In genomic region chr5:146815394-146815793, GRCm38 (mm10) we compare ENCODE assay signal across 23 mouse cellular contexts. TPM values are rescaled to one million over a fixed set of nuclear protein-coding genes. Genes with fewer than 3 reads are reported as not detected.
DNase-seq lines count a peak whose midpoint lies in the region; ATAC-seq and TF ChIP-seq lines count a peak whose summit lies in the region.
"Had no signal": no experiment of that assay in that cellular context is flagged by ENCODE, and none has a peak within 500 bp of the region (broad histone marks: within the 10 kb centered on the region; RNA-seq: fewer than 3 reads in every experiment).

No protein-coding gene starts in this region.

- H3K4me3 ChIP-seq in liver, embryonic 11.5 days (ENCODE audit: low read depth, low read length) = no peak overlapping the region
- no peak overlapping the region for H3K4me3 ChIP-seq in liver, postnatal 0 days (ENCODE audit: low read depth, low read length)
- H3K4me3 ChIP-seq in MEL (ENCODE audit: control insufficient read depth in 1 of 2, insufficient read depth in 1 of 2, low read depth in 2 of 2, low read length in 2 of 2) = no peak overlapping the region

- 60% methylated on average over 4 of the region's 4 CpGs for WGBS in liver, embryonic 11.5 days
- WGBS in liver, postnatal 0 days (ENCODE audit: insufficient replicate concordance) = 69% methylated on average over 4 of the region's 4 CpGs

- no peaks in the 10 kb centered on the region for H3K27me3 ChIP-seq in liver, embryonic 11.5 days (replicated peaks; ENCODE audit: control insufficient read depth, insufficient read depth, low read length)
- no peaks in the 10 kb centered on the region for H3K27me3 ChIP-seq in liver, postnatal 0 days (ENCODE audit: insufficient read depth, low read length)
- H3K27me3 ChIP-seq in MEL (ENCODE audit: control insufficient read depth in 1 of 2, insufficient read depth in 2 of 2, low read length in 2 of 2) = no peaks in the 10 kb centered on the region
- H3K27me3 ChIP-seq: CH12.LX, Patski had no signal

- no peaks in the 10 kb centered on the region for H3K79me2 ChIP-seq in MEL (ENCODE audit: control insufficient read depth, insufficient read depth, low read length, poor library complexity)

- no peak overlapping the region for H3K4me2 ChIP-seq in liver, embryonic 11.5 days
- H3K4me2 ChIP-seq in liver, postnatal 0 days (ENCODE audit: low read depth, low read length) = no peak overlapping the region

- H3K9ac ChIP-seq in liver, embryonic 11.5 days (ENCODE audit: low read depth, low read length) = no peak overlapping the region
- H3K9ac ChIP-seq in liver, postnatal 0 days (replicated peaks) = no peak overlapping the region
- H3K9ac ChIP-seq in MEL (ENCODE audit: control insufficient read depth, low read depth, low read length, poor library complexity, severe bottlenecking) = no peak overlapping the region

- ATAC-seq in liver, embryonic 11.5 days (replicated peaks; ENCODE audit: low FRiP score) = peak; percentile 54; the same call in 1 of the 2 replicates
- ATAC-seq in liver, postnatal 0 days = no peak
- ATAC-seq: activated CD4-positive, CD25-positive, alpha-beta regulatory T cell, adult 4 months; CD4-positive, CD25-positive, alpha-beta regulatory T cell, adult 4 months; Patski had no signal

- no peak overlapping the region for H3K27ac ChIP-seq in liver, embryonic 11.5 days (ENCODE audit: low read depth, low read length)
- H3K27ac ChIP-seq in liver, postnatal 0 days (ENCODE audit: low read depth) = no peak overlapping the region
- H3K27ac ChIP-seq in MEL (ENCODE audit: control insufficient read depth, low read depth, low read length) = no peak overlapping the region

- no peak for DNase-seq in liver, embryonic 11.5 days (ENCODE audit: low spot score)
- DNase-seq in liver, postnatal 0 days = no peak
- DNase-seq in 416B (ENCODE audit: low read depth) (peak; percentile 87), MEL (ENCODE audit: low read depth, low spot score) (no peak)
- DNase-seq in kidney, adult 18-20 months = no peak
- DNase-seq in thymus, postnatal 25 days = no peak
- DNase-seq: adrenal gland, adult 2 months; adrenal gland, adult 8-10 months; adrenal gland, postnatal 10 days; adrenal gland, postnatal 14 days; adrenal gland, postnatal 25 days; adrenal gland, postnatal 36 days; B cell, adult 2 months; cerebellum, adult 11 months; cerebellum, adult 11-12 months; cerebellum, adult 18-20 months; cerebellum, adult 2 months; cerebellum, adult 8-10 months had no signal

- no peak for TF ChIP-seq CTCF in liver, postnatal 0 days (IDR thresholded peaks at IDR 0.05; ENCODE audit: low read depth)
- TF ChIP-seq CTCF in MEL (IDR thresholded peaks at IDR 0.05 in 2 of 3, conservative IDR thresholded peaks at IDR 0.05 in 1 of 3; ENCODE audit: control insufficient read depth in 1 of 3, insufficient read depth in 1 of 3, low read depth in 2 of 3, low read length in 3 of 3, poor library complexity in 1 of 3, severe bottlenecking in 1 of 3) = no peak

- TF ChIP-seq POLR2A in MEL (IDR thresholded peaks at IDR 0.05; ENCODE audit: control insufficient read depth in 1 of 2, insufficient read depth in 1 of 2, low read depth in 1 of 2, low read length in 2 of 2, poor library complexity in 1 of 2) = no peak

- H3K36me3 ChIP-seq in liver, embryonic 11.5 days (ENCODE audit: control insufficient read depth, insufficient read depth, low read length) = no peaks in the 10 kb centered on the region
- H3K36me3 ChIP-seq in liver, postnatal 0 days (replicated peaks; ENCODE audit: insufficient read depth, low read length) = no peaks in the 10 kb centered on the region
- peaks cover 0 to 13% of the 10 kb centered on the region in 2 experiments; a peak in 2 of 4 replicates for H3K36me3 ChIP-seq in MEL (ENCODE audit: control insufficient read depth in 1 of 2, insufficient read depth in 2 of 2, low read length in 2 of 2)
- H3K36me3 ChIP-seq: G1E had no signal

- H3K4me1 ChIP-seq in liver, embryonic 11.5 days (replicated peaks; ENCODE audit: control insufficient read depth, insufficient read depth, low read length) = no peaks in the 10 kb centered on the region
- H3K4me1 ChIP-seq in liver, postnatal 0 days (ENCODE audit: insufficient read depth) = no peaks in the 10 kb centered on the region
- H3K4me1 ChIP-seq in MEL (ENCODE audit: control insufficient read depth in 1 of 2, insufficient read depth in 2 of 2, low read length in 2 of 2) = peaks cover 3 to 10% of the 10 kb centered on the region in 2 experiments

- TF ChIP-seq RAD21 in MEL (IDR thresholded peaks at IDR 0.05; ENCODE audit: low read depth, low read length) = no peak

- TF ChIP-seq EP300 in liver, postnatal 0 days (IDR thresholded peaks at IDR 0.05; ENCODE audit: low read depth) = no peak
- no peak for TF ChIP-seq EP300 in MEL (IDR thresholded peaks at IDR 0.05; ENCODE audit: low read depth in 1 of 2, low read length in 2 of 2)

- H3K9me3 ChIP-seq in liver, embryonic 11.5 days (ENCODE audit: control insufficient read depth, low read length) = no peaks in the 10 kb centered on the region
- no peaks in the 10 kb centered on the region for H3K9me3 ChIP-seq in liver, postnatal 0 days (ENCODE audit: low read length)
- H3K9me3 ChIP-seq in MEL (replicated peaks; ENCODE audit: insufficient read depth, low read length) = no peaks in the 10 kb centered on the region

TF ChIP-seq in MEL, 35 proteins besides CTCF, POLR2A, EP300 and RAD21:
- TF ChIP-seq TAL1 (IDR thresholded peaks at IDR 0.05; ENCODE audit: low read length) = peak; percentile 54
- no peak for TF ChIP-seq USF1 (IDR thresholded peaks at IDR 0.05; ENCODE audit: low read depth, low read length)

RNA-seq across cellular contexts. Expression of gene Rpl21, which starts 17.3 kb away (rescaled TPM):
- 719 and 772 TPM in 2 replicates for polyA plus RNA-seq in liver, embryonic 11.5 days (2014; fragmentation: Nextera tagmentation; extraction: Ambion mirVana)
- 281 and 298 TPM in 2 replicates for polyA plus RNA-seq in liver, postnatal 0 days (2015; fragmentation: Nextera tagmentation; extraction: Ambion mirVana)
- 468 and 508 TPM in 2 replicates for total RNA-seq in MEL (2012; rRNA removed)
- 10 to 100 TPM in 1 of 2 experiments, not detected in 1; 70.7 TPM for polyA plus RNA-seq in MEL (2012; ENCODE audit: insufficient read depth in 1 of 2, insufficient read length in 2 of 2, low read depth in 1 of 2, low replicate concordance in 2 of 2, missing spikeins in 1 of 2)

RNA-seq across cellular contexts. Expression of gene Usp12, which starts 20.6 kb away (rescaled TPM):
- polyA plus RNA-seq in liver, embryonic 11.5 days (2014; fragmentation: Nextera tagmentation; extraction: Ambion mirVana) = 11.1 and 12.8 TPM in 2 replicates
- polyA plus RNA-seq in liver, postnatal 0 days (2015; fragmentation: Nextera tagmentation; extraction: Ambion mirVana) = 6.8 and 6.9 TPM in 2 replicates
- 22.0 and 24.5 TPM in 2 replicates for total RNA-seq in MEL (2012; rRNA removed)
- polyA plus RNA-seq in MEL (2012; ENCODE audit: insufficient read depth in 1 of 2, insufficient read length in 2 of 2, low read depth in 1 of 2, low replicate concordance in 2 of 2, missing spikeins in 1 of 2) = 10 to 100 TPM in 1 of 2 experiments, not detected in 1; 24.5 TPM

RNA-seq across cellular contexts. Expression of gene Rasl11a, which starts 29.5 kb away (rescaled TPM):
- polyA plus RNA-seq in liver, embryonic 11.5 days (2014; fragmentation: Nextera tagmentation; extraction: Ambion mirVana) = 4.3 and 4.9 TPM in 2 replicates
- polyA plus RNA-seq in liver, postnatal 0 days (2015; fragmentation: Nextera tagmentation; extraction: Ambion mirVana) = 3.0 and 3.1 TPM in 2 replicates
- total RNA-seq in MEL (2012; rRNA removed) = 1.1 and 1.7 TPM in 2 replicates
- 1 to 10 TPM in 1 of 2 experiments, not detected in 1; 2.3 TPM for polyA plus RNA-seq in MEL (2012; ENCODE audit: insufficient read depth in 1 of 2, insufficient read length in 2 of 2, low read depth in 1 of 2, low replicate concordance in 2 of 2, missing spikeins in 1 of 2)
